Mouse (Mus musculus) splenic B cell, adult 2 months (primary cell): ENCODE data around the gene 9530077C05Rik.

Source experiments
- DNase-seq: peaks from one replicate; pipeline ENCODE4 v3.0.0-alpha.2; 2011; ENCODE audit warnings: low read depth, low spot score
- H3K27me3 ChIP-seq: 2 replicates; pipeline ENCODE4 v1.6.1; 2012; ENCODE audit warnings: mild to moderate bottlenecking, low read length, moderate library complexity, mixed read lengths; ENCODE audit not compliant: control insufficient read depth, poor library complexity, insufficient read depth, severe bottlenecking
- H3K36me3 ChIP-seq: 2 replicates; pipeline ENCODE4 v1.6.1; 2012; ENCODE audit warnings: mild to moderate bottlenecking, low read length, moderate library complexity, mixed read lengths; ENCODE audit not compliant: control insufficient read depth, poor library complexity, insufficient read depth, severe bottlenecking

Gene 9530077C05Rik

DNA sequence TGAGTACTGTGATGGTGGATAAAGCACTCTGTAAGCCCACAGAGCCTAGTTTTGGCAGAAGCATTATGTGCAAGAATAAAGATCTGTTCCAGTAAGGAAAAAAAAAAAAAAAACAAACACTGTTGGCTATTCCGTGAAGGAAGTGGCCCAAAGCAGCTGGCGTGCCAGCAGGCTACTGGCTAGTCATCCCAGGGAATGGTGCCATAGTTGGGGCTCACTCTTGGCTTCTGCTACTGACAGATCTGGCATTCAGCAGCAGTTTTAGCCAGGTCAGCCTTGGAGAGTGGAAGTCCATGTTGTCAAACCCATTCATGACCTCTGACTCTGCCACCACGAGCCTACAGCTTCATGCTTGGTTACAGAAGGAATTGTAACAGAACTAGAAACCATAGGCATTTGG lies 50.6 kb downstream of the 9530077C05Rik start:
- Histone ChIP-seq H3K36me3 (no peaks in the 10 kb centered on the region; the same call in none of the 2 replicates), H3K27me3 (no peaks in the 10 kb centered on the region)
- DNase-seq = no peak

DNA sequence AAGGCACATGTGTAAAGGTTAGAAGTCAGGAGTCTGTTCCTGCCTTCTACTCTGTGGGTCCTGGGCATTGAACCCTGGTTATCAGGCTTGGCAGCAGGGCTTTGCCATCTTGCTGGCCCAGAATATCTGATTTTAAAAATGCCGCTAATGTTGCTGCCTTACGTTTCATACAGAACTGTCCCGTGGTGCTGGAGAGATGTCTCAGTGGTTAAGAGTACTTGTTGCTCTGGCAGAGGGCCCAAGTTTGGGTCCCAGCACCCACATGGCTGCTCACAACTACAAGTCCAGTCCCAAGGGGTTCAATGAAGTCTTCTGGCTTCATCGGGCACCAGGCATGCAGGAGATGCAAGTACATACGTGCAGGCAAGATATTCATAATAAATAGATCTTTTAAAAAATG lies 54.9 kb downstream of the 9530077C05Rik start:
- no peak for DNase-seq
- no peaks in the 10 kb centered on the region for H3K27me3 ChIP-seq
- no peaks in the 10 kb centered on the region; the same call in none of the 2 replicates for H3K36me3 ChIP-seq

DNA sequence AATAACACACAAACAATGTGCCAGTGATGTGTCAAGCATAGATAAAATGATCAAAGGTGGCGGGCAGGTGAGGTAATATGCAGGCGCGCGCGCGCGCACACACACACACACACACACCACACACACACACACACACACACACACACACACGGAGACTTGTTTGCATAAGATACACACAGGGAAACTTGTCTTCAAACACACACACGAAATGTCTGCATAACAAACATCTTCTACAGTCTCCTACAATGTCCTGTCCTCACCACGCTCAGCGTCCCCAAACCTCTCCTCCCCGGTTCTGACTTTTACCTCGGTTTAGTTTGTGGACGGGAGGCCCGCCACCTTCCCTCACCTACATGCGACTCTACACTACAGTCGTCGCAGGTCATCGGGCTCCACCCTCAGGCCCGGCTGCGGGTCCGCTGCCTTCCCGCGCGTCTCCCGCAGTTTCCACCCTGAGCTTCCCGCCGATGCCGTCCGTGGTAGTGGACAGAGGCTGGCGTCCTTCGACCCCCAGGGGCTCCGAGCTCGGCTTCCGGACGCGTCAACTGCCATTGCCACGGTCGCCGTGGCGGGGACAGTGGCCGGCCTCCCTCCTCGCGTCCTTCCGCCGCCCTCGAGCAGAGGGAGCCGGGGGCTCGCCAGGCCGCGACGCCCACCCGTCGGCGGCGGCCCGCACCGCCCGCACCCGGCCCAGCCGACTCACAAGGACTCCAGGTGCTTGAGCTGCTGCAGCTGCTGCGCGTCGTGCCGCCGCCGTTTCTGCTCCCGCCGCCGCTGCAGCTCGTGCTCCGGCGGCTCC lies 56.3 kb downstream of the 9530077C05Rik start:
- Histone ChIP-seq H3K36me3 (no peaks in the 10 kb centered on the region; the same call in none of the 2 replicates), H3K27me3 (no peaks in the 10 kb centered on the region)
- peak; percentile 68 for DNase-seq

DNA sequence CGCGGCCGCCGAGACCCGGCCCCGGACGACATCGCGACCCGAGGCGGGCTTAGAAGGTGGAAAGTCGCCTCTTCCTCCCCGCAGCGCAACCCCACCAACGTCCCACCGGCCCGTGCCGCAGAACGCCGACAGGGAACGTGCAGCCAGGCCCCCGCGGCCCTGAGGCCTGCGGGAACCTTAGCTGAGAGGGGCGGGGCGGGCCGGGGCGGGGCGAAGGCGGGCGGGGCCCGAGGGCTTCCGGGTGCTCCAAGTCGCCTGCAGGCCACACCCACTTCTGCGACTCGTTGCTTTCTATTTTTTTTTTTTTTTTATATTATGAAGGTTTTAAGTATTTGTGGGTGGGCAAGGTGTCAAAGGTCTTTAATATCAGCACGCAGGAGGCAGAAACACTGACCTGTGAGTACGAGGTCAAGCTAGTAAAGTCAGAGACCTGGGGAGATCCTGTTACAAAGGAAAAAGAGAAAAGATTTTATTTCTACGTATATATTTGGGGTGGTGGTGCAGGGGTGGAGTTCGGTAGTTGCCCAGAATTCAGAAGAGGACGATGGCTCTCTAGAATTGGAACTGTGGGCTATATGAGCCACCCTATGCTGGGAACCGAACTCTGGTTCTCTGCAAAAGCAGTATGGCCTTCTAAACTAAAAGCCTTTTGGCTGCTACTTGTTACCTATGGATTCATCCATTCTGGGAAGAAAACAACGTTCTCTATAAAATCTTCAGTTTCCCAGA lies 57.0 kb downstream of the 9530077C05Rik start:
- Histone ChIP-seq H3K36me3 (no peaks in the 10 kb centered on the region; the same call in none of the 2 replicates), H3K27me3 (no peaks in the 10 kb centered on the region)
- DNase-seq = peak; percentile 89

DNA sequence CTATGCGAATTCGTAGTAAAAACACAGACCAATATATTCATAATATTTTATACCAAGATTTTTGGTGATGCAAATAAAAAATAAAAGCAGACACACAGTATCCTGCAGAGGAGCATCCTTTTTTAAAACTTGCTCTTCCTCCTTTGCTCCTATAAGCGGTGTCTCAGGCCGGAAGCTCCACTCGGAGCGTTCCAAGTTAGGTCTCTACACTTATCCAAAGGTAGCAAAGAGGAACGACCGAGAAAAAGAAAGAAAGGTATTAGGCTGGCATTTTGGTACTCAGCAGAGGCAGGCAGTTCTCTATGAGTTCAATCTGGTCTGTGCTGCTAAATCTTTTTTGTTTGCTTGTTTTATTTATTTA lies 57.6 kb downstream of the 9530077C05Rik start:
- DNase-seq = no peak
- no peaks in the 10 kb centered on the region; the same call in none of the 2 replicates for H3K36me3 ChIP-seq
- H3K27me3 ChIP-seq = no peaks in the 10 kb centered on the region

DNA sequence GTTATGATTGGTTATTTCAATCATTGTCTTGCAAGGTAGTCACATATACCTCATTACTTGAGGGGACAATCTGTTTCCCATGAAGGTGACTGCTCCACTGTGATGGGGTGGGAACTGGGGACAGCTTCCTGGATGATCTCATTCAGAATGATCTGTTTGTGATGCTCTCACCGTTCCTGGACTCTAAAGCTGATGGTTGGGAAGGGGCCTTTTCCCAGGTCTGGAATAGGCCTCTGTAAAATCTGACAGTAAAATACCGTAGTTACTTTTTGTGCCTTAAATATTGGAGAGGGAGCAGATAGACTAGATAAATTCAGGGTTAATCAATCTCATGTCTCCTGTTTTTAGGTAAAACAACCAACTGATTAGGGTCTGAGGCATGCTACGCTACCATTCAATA lies 58.3 kb downstream of the 9530077C05Rik start, which contains the start of gene Rp9:
Rp9 (minus strand) TSS at position 101 of the 400 bp plus-strand sequence.
- no peaks in the 10 kb centered on the region; the same call in 1 of the 2 replicates for H3K36me3 ChIP-seq
- no peak for DNase-seq
- H3K27me3 ChIP-seq = no peaks in the 10 kb centered on the region

DNA sequence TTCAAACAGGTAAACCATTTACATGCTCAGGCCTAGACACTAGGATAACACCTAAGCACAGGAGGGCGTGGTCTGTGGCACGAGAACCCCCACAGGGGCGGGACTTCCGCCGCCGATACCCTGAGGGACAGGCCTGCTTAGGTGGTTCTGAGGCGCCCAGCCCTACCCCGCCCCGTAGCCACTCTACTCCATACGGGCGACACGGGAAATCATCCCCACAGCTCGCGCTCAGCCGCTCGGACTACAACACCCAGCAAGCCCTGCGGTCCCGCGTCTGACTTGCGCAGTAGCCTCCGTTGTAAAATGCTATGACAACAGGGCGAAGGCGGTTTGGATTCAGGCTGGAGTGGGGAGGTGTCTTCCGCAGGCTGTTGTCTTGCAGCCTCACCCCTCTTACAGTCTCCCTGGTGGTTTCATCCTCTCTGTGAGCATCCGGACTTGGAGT lies 64.1 kb downstream of the 9530077C05Rik start, which contains the start of gene Bbs9:
Bbs9 (plus strand) TSS at position 292 of the 445 bp plus-strand sequence.
- H3K27me3 ChIP-seq = no peaks in the 10 kb centered on the region
- DNase-seq = peak; percentile 95
- H3K36me3 ChIP-seq = no peaks in the 10 kb centered on the region

DNA sequence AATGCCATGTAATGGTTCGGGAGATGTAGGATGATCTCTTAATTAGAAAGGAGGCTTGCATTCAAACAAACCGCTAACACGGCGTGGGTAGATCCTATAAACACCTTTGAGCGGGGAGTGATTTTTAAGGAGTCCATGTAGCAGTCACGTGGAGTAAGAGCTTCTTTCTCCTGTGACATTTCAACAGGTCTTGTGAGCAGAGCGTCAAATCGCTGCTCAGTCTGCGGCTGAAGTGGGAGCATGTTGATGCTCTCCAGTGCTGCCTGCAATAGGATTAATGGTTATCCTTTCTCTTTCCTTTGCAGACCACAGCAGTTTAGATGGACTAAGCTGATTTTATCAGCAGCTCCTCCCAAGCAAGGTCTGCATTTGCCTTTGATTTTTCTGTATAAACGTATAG lies 65.0 kb downstream of the 9530077C05Rik start:
- peak; percentile 21 for DNase-seq
- Histone ChIP-seq H3K36me3 (no peaks in the 10 kb centered on the region), H3K27me3 (no peaks in the 10 kb centered on the region)

DNA sequence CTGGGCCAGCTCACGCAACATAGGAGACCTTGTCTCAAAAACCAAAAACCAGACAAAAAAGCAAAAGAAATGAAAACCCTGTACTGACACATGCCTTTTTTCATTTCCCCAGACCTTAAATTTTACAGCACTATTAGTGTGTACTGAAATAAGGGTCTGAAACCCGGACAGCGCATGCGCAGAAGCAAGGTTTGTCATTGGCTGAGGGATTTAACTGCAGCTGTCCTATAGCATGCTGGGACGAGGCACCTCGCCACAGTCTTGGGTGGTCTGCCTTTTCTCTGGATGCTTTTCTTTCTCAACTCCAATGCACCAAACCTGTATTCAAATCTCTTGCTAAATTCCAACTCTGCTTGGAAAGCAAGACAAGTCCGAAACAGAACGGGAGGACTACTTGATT lies 67.6 kb downstream of the 9530077C05Rik start:
- Histone ChIP-seq H3K27me3 (no peaks in the 10 kb centered on the region), H3K36me3 (no peaks in the 10 kb centered on the region)
- no peak for DNase-seq

DNA sequence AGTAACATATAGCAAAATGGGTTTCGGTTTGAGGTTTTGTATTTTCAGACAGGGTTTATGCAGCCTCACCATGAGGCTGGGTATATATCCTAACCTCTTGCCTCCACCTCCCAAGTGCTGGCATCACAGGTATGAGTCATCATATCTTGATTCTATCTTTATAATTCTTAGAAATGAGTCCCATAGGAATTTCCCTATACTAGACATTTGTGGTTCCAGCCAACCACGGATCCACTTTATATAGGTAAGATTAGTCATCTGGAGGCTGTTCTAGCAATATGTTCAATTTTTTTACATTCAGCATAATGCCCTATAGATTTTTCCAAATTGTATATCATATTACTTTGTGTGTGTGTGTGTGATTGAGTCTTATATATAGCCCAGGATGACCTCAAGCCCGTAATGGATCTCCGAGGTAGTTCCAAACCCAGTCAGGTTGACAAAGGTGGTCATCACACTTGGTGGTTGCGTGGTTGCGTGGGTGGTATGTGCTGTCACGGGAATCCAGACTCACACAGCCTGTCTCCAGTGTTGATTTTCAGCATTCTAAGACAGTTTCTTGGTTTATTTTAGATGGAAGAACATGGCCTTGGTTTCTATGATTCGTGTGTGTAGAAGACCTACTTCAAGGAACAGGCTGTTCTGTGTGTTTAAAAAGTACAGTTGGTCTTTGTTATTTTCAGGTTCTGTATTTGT lies 72.7 kb downstream of the 9530077C05Rik start:
- DNase-seq = no peak

DNA sequence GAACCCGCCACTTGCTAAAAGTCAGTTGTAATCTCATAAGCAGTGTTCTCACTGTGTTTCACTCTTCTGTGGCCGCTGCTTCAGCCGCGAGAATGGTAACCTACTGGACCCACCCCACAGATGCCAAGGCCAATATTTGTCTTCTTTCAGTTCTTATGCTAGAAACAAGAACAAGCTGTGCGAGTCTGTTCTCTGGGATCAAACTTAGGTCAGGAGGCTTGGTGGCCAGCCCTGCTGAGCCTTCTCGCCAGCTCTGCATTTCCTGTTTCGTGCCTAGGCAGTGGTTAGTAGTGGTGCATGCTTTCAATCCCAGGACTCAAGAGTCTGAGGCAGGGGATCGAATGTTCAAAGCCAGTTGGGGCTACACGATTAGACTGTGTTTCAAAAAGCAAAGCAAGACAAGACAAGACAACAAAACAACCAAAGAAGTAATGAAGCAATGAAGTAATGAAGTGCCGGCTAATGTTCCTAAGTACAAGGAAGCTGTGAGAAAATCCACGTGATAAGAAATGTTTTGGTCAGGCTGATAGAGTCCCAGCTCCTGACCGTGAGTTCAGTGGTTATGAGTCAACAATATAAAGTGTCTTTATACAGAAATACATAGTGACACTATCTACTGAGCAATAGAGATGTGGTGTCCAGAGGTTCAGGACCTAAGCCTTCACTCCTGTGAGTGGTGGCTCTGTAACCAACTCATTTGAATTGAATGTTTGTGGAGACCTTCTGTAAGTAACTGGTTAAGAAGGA lies 73.4 kb downstream of the 9530077C05Rik start:
- no peaks in the 10 kb centered on the region for H3K27me3 ChIP-seq
- no peaks in the 10 kb centered on the region for H3K36me3 ChIP-seq
- no peak for DNase-seq

More for the DNA sequence above, 72.7 kb downstream of the 9530077C05Rik start:
- Histone ChIP-seq H3K27me3 (no peaks in the 10 kb centered on the region), H3K36me3 (no peaks in the 10 kb centered on the region)

DNA sequence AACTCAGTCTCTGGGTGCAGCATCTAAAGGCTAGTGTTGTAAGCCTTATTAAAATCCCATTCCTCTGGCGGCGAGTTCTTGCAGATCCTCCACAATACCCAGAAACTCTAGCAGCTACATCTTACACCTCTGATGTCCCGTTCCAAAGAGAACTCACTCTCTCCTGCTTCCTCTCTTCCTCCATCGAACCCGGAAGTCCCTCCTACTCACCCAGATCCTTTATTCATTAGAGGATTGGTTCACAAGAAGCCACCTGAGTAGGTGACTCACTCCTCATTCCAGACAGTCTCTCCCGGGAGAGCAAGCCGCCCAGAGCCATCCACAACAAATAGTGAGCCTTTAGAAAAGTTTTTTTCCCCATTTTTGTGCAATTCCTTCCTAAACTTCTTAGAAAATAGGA lies 74.9 kb downstream of the 9530077C05Rik start:
- no peaks in the 10 kb centered on the region for H3K36me3 ChIP-seq
- H3K27me3 ChIP-seq = no peaks in the 10 kb centered on the region
- DNase-seq = no peak

DNA sequence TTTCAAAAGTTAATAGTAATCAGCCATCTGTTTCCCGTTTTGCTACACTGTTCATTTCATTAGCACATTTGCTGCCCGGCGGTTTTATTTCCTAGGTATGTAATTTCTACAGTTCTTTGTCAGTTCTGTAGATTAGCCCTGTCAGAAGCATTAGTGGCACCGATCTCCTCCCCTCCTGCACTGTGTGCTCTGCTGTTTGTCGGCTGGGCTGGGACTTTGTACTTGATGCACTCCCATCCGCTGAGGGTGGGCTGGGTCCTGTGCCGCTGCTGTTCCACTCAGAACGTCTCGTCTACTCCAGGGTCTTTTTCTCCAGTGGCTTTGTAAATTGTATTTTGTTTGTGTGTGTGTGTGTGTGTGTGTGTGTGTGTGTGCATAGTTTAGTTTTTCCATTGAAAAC lies 77.7 kb downstream of the 9530077C05Rik start:
- no peaks in the 10 kb centered on the region for H3K36me3 ChIP-seq

More for the DNA sequence above, 77.7 kb downstream of the 9530077C05Rik start:
- H3K27me3 ChIP-seq = no peaks in the 10 kb centered on the region
- DNase-seq = no peak
